Mouse (Mus musculus) erythroblast, embryonic 14.5 days (primary cell): Measurements from ENCODE around the gene Olfr263.

ENCODE experiments used
- GATA1 ChIP-seq: IDR thresholded peaks from 2 replicates; pipeline ENCODE4 v1.6.1; 2012; ENCODE audit warnings: low read length, inconsistent platforms, mixed read lengths
- TAL1 ChIP-seq: IDR thresholded peaks from 3 replicates; pipeline ENCODE4 v1.6.1; 2012; ENCODE audit warnings: low read length, inconsistent platforms, mixed read lengths

- no peak for TF ChIP-seq TAL1
- TF ChIP-seq GATA1: no peak
Observed at GRCm38 (mm10) chr13:21158785-21159474, 29.5 kb downstream of the Olfr263 start.
